Mouse (Mus musculus) liver, embryonic 14.5 days (tissue): ENCODE data around the gene Habp4.

Experiments
- CTCF ChIP-seq: IDR thresholded peaks from 2 replicates; pipeline ENCODE4 v1.5.1; 2016; ENCODE audit warnings: antibody characterized with exemption, low read depth, control low read depth
- EP300 ChIP-seq: IDR thresholded peaks from 2 replicates; pipeline ENCODE4 v1.6.1; 2016; ENCODE audit warnings: antibody characterized with exemption, low read depth

DNA sequence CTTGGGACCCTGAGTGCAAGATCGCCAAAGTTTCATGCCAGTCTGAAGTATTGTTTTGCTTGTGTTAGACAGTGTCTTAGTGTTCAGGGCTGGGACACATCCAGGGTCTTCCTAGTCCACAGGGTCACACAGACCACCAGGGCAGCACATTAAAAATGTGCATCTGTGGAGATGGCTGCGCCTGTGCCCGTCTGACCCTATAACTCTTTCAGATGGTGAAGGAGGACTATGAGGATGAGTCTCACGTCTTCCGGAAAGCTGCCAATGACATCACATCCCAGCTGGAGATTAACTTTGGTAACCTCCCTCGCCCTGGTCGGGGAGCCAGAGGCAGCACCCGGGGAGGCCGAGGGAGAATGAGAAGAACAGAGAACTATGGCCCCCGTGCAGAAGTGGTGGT, 22.7 kb downstream of the Habp4 start:
- no peak for TF ChIP-seq CTCF
- no peak for TF ChIP-seq EP300
